Mouse (Mus musculus) CH12.LX (cell line): ENCODE results near the gene Tmem132d.

Source experiments
- GABPA ChIP-seq: IDR thresholded peaks from 2 replicates; pipeline ENCODE4 v1.6.1; 2012; ENCODE audit warnings: low read depth, low read length, improper control_type of control experiment, inconsistent platforms; ENCODE audit not compliant: insufficient replicate concordance
- MAZ ChIP-seq: IDR thresholded peaks from 2 replicates; pipeline ENCODE4 v1.6.1; 2012; ENCODE audit warnings: low read depth, mild to moderate bottlenecking, inconsistent platforms, low read length, improper control_type of control experiment, moderate library complexity
- MEF2A ChIP-seq: IDR thresholded peaks from 2 replicates; pipeline ENCODE4 v1.6.1; 2014; ENCODE audit warnings: low read depth, mild to moderate bottlenecking, inconsistent platforms, low read length, improper control_type of control experiment, borderline replicate concordance
- MXI1 ChIP-seq: IDR thresholded peaks from 2 replicates; pipeline ENCODE4 v1.6.1; 2011; ENCODE audit warnings: mild to moderate bottlenecking, low read depth, low read length, improper control_type of control experiment
- MYC ChIP-seq: IDR thresholded peaks from 2 replicates; pipeline ENCODE4 v1.6.1; 2011; ENCODE audit warnings: low read depth, mild to moderate bottlenecking, improper control_type of control experiment, low read length
- POLR2A ChIP-seq: IDR thresholded peaks from 2 replicates; pipeline ENCODE4 v1.6.1; 2011; ENCODE audit warnings: low read depth, mild to moderate bottlenecking, improper control_type of control experiment, low read length
- RAD21 ChIP-seq: IDR thresholded peaks from 2 replicates; pipeline ENCODE4 v1.6.1; 2011; ENCODE audit warnings: low read depth, mild to moderate bottlenecking, low read length, improper control_type of control experiment, moderate library complexity

DNA sequence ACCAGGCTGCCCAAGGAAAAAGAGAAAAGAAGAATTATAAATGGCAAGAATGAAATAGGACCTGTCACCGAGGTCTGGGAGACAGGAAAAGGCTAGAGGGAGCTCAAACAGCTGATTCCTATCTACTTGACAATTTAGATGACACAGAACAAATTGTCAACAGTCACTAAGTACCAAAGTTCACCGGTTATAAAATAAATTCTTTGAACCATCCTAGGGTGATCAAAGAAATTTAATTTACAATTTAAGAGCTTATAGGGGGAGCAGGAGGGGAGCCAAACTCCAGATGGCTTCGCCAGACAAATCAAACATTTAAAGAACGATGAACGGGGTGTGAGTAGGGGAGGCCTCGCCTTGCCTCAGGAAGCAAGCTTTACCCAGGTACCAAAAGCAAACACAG lies 20.6 kb downstream of the Tmem132d start:
- no peak for TF ChIP-seq POLR2A
- TF ChIP-seq RAD21, result no peak
- no peak for TF ChIP-seq MYC
- TF ChIP-seq MXI1, result no peak
- no peak for TF ChIP-seq MAZ
- no peak for TF ChIP-seq GABPA
- no peak for TF ChIP-seq MEF2A
